Mouse (Mus musculus) embryonic stem cell, embryonic (primary cell): ENCODE measurements around the gene Mtmr3.

Experiments used
- CTCF ChIA-PET, 4 experiments: fragments of 300-600 bp in 2 of 4; fragments of 350-600 bp in 2 of 4; sonication (Branson Sonifier 250); formaldehyde crosslinking; loops; one replicate each; lab custom pipeline; 2022; ENCODE audit warnings: inconsistent platforms in 2 of 4; lab: Charles Lee
- POLR2A ChIA-PET, 4 experiments: fragments of 300-600 bp in 2 of 4; fragments of 350-600 bp in 2 of 4; sonication (Branson Sonifier 250); formaldehyde crosslinking; loops; one replicate each; lab custom pipeline; 2022; ENCODE audit warnings: antibody characterized with exemption in 4 of 4, inconsistent platforms in 1 of 4; lab: Charles Lee

Mtmr3 gene

DNA sequence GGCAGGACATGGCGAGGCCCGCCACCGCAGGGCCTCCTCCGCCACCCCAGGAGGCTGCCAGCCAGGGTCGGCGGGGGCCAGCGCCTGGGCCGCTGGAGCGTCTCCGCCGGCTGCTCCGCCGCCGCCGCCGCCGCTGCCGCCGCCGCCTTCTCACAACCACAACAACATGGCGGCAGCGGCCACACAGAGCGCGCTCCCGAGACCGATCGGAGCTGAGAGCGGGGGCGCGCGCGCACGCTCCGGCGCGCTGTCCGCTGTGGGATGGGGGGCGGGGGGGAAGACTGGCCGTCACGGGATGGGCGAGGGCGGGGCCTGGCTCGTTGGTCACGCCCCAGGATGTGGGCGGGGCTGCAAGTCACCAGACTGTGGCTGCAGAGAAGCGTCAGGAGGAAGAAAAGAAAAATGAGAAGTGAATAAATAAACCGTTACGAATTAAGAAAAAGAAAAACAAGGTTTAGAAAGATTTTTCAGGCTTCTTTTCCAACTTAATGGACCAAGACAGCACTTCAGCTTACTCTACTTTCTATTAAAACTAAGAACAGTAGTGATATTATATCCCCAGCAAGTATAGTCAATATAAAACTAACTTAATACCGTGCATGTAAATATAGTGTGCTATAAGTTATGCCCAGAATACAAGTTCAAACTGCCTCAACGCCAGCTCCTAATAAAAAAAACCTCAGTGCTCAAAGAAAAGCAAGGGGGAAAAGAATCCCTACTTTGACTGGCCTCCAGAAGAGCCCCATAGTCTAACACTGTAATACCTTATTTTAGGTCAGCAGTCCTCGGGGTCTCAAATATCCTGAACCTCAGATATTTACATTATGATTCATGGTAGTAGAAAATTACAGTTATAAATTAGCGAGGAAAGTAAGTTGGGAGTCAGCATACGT lies at the start of gene Mtmr3:
Mtmr3 (minus strand) TSS at position 256 of the 893 bp plus-strand sequence.
- ChIA-PET POLR2A (interaction anchor here (0.5 to 3.7 kb wide), 47 partner anchors 8 to 563 kb away, joined by 3 to 31 read pairs (median 3); partner anchors contain the start of genes Ascc2 (in 3 of the 4), Uqcr10 (in 1 of the 4) and Zmat5 (in 1 of the 4)), CTCF (interaction anchor here in 3 of 4 experiments (0.6 to 1.1 kb wide), 6 partner anchors 9 to 1292 kb away, joined by 3 read pairs; no protein-coding TSS in a partner anchor)

GRCm38 (mm10) chr11:4643722-4644121 lies 49.1 kb upstream of the Mtmr3 start:
- ChIA-PET CTCF (interaction anchor here in 2 of 4 experiments (0.6 to 1.3 kb wide), 2 partner anchors 64 to 332 kb away, joined by 3 to 4 read pairs; no protein-coding TSS in a partner anchor), POLR2A (interaction anchor here in 3 of 4 experiments (0.5 to 1.9 kb wide), 19 partner anchors 9 to 90 kb away, joined by 3 to 9 read pairs (median 5); no protein-coding TSS in a partner anchor)

DNA sequence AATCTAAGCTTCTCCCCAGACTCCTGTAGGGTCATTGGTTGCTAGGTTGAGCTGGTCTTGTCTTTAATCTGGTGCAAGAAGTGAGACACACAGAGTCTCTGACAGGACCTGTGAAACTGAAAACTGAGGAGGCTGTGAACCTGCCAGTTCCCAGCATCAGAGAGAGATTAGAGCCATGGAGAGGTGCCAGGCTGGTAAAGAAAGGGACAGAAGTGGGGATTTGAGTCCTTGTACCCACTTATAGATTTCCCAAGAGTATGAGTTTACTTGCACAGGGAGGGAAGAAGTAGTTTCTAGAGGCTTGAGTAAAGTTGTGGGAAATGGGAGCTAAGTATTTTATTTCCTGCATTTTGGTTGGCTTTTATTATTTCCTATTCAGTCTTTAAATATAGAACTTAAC lies 46.5 kb upstream of the Mtmr3 start:
- ChIA-PET POLR2A (interaction anchor here in 2 of 4 experiments (0.6 to 1.3 kb wide), 2 partner anchors 19 to 54 kb away, joined by 3 read pairs; no protein-coding TSS in a partner anchor), CTCF (no interaction called here)

GRCm38 (mm10) chr11:4638261-4638660 lies 43.6 kb upstream of the Mtmr3 start:
- CTCF ChIA-PET = interaction anchor here in 2 of 4 experiments (0.6 kb wide), 2 partner anchors 49 to 72 kb away, joined by 3 to 8 read pairs; no protein-coding TSS in a partner anchor

GRCm38 (mm10) chr11:4637534-4638234 lies 43.0 kb upstream of the Mtmr3 start, which contains the start of gene Ascc2:
TSS of gene Ascc2 (plus strand) at chr11:4637747.
- ChIA-PET POLR2A (interaction anchor here (0.6 to 2.9 kb wide), 74 partner anchors 8 to 461 kb away, joined by 3 to 23 read pairs (median 4); partner anchors contain the start of genes Mtmr3 (in 3 of the 4), Ewsr1 (in 1 of the 4), Nf2 (in 1 of the 4) and Uqcr10 (in 1 of the 4)), CTCF (interaction anchor here in 2 of 4 experiments (0.6 to 1.4 kb wide), 7 partner anchors 32 to 880 kb away, joined by 3 to 6 read pairs (median 3); no protein-coding TSS in a partner anchor)

More at GRCm38 (mm10) chr11:4638261-4638660, 43.6 kb upstream of the Mtmr3 start:
- POLR2A ChIA-PET = interaction anchor here (0.6 to 2.9 kb wide), 47 partner anchors 8 to 461 kb away, joined by 3 to 23 read pairs (median 4); partner anchors contain the start of genes Mtmr3 (in 3 of the 4), Ewsr1 (in 1 of the 4), Uqcr10 (in 1 of the 4) and Zmat5 (in 1 of the 4)

- ChIA-PET CTCF (interaction anchor here in 2 of 4 experiments (0.6 to 1.4 kb wide), 6 partner anchors 31 to 879 kb away, joined by 3 to 6 read pairs (median 4); no protein-coding TSS in a partner anchor), POLR2A (interaction anchor here (0.6 to 2.9 kb wide), 66 partner anchors 8 to 462 kb away, joined by 3 to 23 read pairs (median 4); partner anchors contain the start of genes Mtmr3 (in 2 of the 4), Ewsr1 (in 1 of the 4), Nf2 (in 1 of the 4) and Uqcr10 (in 1 of the 4))
These were observed 42.2 kb upstream of the Mtmr3 start for GRCm38 (mm10) chr11:4636782-4637342.

GRCm38 (mm10) chr11:4634395-4634794 lies 39.7 kb upstream of the Mtmr3 start:
- ChIA-PET CTCF (no interaction called here), POLR2A (interaction anchor here in 1 of 4 experiments (1.1 to 1.3 kb wide), 2 partner anchors 9 to 12 kb away, joined by 3 to 4 read pairs; no protein-coding TSS in a partner anchor)

- ChIA-PET CTCF (no interaction called here), POLR2A (interaction anchor here in 1 of 4 experiments (0.7 kb wide), 1 partner anchor 89 kb away, joined by 3 read pairs; no protein-coding TSS in a partner anchor)
These were observed 38.8 kb upstream of the Mtmr3 start for GRCm38 (mm10) chr11:4633420-4633819.

- CTCF ChIA-PET = interaction anchor here in 1 of 4 experiments (0.7 kb wide), 1 partner anchor 190 kb away, joined by 6 read pairs; no protein-coding TSS in a partner anchor
These were observed 35.2 kb upstream of the Mtmr3 start for GRCm38 (mm10) chr11:4629861-4630280.

DNA sequence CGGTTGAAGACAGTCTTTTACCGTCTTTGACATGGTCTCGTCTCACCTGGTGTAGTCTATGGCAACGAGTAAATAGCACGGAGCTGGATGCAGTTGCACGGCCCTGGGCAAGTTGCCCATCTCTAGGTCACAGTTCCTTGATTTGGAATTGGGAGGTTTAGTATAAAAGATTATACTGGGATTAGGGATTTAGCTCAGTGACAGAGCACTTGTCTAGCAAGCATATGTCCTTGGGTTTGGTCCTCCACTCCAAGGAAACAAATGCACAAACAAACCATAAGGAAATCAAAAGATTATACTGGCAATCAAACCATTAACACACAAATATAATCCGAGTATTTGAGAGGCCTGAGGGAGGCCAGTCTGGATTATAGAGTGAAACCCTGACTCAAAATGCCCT lies 33.0 kb upstream of the Mtmr3 start:
- POLR2A ChIA-PET = interaction anchor here in 2 of 4 experiments (0.7 to 2.8 kb wide), 3 partner anchors 10 to 22 kb away, joined by 3 to 15 read pairs (median 3); partner anchors contain the start of gene Ascc2 (in 1 of the 2)
- CTCF ChIA-PET = no interaction called here

More at GRCm38 (mm10) chr11:4629861-4630280, 35.2 kb upstream of the Mtmr3 start:
- POLR2A ChIA-PET = interaction anchor here in 3 of 4 experiments (0.7 to 2.4 kb wide), 9 partner anchors 8 to 318 kb away, joined by 3 to 7 read pairs (median 3); partner anchors contain the start of gene Ascc2 (in 2 of the 3)

DNA sequence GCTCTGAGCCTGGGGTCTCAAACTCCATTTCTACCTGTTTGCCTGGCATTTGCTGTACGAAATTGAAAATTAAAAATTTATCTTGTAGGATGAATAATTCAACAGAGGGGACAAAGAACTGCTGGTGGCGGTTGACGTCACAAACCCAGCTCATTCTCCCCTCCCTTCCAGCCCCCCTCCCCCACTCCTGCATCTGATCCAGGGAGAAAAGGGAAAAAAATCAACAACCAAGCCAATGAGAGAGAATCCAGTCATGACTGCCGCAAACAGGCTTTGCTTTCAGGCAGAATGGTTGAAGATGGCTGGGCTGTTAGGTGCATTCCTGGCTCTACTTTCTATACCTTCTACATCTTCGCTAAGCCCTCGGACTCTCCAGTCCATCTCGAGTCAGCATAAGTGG lies 31.3 kb upstream of the Mtmr3 start:
- ChIA-PET CTCF (no interaction called here), POLR2A (interaction anchor here in 2 of 4 experiments (0.7 to 1.7 kb wide), 5 partner anchors 11 to 1764 kb away, joined by 3 to 5 read pairs (median 4); partner anchors contain the start of gene Ascc2 (in 1 of the 2))

- ChIA-PET POLR2A (interaction anchor here in 3 of 4 experiments (0.6 to 3.2 kb wide), 17 partner anchors 9 to 139 kb away, joined by 3 to 20 read pairs (median 4); partner anchors contain the start of genes Ascc2 (in 3 of the 3) and Mtmr3 (in 3 of the 3)), CTCF (interaction anchor here in 3 of 4 experiments (0.5 to 0.6 kb wide), 3 partner anchors 152 to 352 kb away, joined by 3 to 7 read pairs (median 3); no protein-coding TSS in a partner anchor)
These were observed 28.3 kb upstream of the Mtmr3 start for GRCm38 (mm10) chr11:4622997-4623396.

DNA sequence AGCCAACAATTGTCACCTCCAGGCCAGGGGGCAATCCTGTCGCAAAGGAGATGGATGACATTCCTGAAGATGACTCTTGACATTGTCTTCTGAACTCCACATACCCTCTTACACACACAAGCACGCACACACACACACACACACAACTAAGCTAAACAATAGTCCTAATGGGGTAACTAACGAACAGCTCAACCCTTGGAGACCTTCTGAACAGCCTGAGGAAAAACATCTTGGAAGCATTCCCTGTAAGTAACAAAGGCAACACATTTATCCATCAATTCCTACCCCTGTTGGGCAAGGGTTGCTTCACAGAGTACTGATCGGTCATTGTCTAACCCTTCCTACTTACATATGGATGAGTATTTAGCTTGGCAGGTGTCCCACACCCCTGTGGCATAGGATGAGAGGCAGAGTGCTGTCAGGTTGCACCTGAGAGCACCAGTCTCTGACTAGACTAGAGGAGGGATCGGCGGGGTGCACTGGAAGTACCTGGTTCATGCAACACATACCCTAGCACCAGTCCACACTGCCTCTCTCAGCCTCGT lies 27.9 kb upstream of the Mtmr3 start:
- ChIA-PET POLR2A (interaction anchor here in 3 of 4 experiments (0.6 to 3.2 kb wide), 15 partner anchors 8 to 139 kb away, joined by 3 to 20 read pairs (median 4); partner anchors contain the start of genes Ascc2 (in 3 of the 3) and Mtmr3 (in 3 of the 3)), CTCF (interaction anchor here in 2 of 4 experiments (0.6 kb wide), 2 partner anchors 152 to 214 kb away, joined by 3 read pairs; no protein-coding TSS in a partner anchor)

DNA sequence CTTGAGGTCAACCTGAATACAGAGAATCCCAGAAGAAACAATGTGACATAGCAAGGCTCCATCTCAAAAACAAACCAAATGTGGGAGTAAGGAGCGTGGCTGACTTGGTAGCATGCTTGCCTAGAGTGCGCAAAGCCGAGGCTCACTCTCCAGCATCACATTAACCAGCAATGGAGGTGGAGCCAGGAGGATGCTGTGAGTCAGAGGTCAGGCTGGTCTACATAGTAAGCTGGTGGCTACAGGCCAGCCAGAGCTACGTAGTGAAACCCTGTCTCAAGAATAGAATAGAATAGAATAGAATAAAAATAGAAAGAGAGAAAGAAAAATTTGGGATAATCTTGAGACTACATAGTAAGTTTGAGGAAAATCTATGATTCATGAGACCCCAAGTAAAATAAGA lies 27.2 kb upstream of the Mtmr3 start:
- CTCF ChIA-PET = no interaction called here
- POLR2A ChIA-PET = interaction anchor here in 3 of 4 experiments (1.0 to 3.2 kb wide), 10 partner anchors 10 to 34 kb away, joined by 3 to 20 read pairs (median 8); partner anchors contain the start of genes Ascc2 (in 3 of the 3) and Mtmr3 (in 2 of the 3)

- POLR2A ChIA-PET = interaction anchor here in 1 of 4 experiments (0.5 to 1.7 kb wide), 4 partner anchors 13 to 24 kb away, joined by 3 to 8 read pairs (median 4); no protein-coding TSS in a partner anchor
These were observed 25.9 kb upstream of the Mtmr3 start for GRCm38 (mm10) chr11:4620501-4621108.

More at GRCm38 (mm10) chr11:4620501-4621108, 25.9 kb upstream of the Mtmr3 start:
- CTCF ChIA-PET = no interaction called here
